Mouse (Mus musculus) embryonic facial prominence, embryonic 14.5 days (tissue): ENCODE data around the gene Pigr. TPM values are rescaled to one million over a fixed set of nuclear protein-coding genes. Genes with fewer than 3 reads are reported as not detected.

Source experiments
- ATAC-seq: fragments of 200-750 bp; cut with Nextera tagmentation; 2 replicates; pipeline ENCODE4 v1.8.0; 2017; ENCODE audit warnings: low read depth, moderate number of reproducible peaks, moderate TSS enrichment
- DNase-seq: peaks from one replicate; pipeline ENCODE4 v3.0.0-alpha.2; 2015; ENCODE audit warnings: low spot score
- H3K27ac ChIP-seq: fragments of 300-500 bp; sonication (generic); replicated peaks from 2 replicates; pipeline ENCODE4 v1.5.1; 2014; ENCODE audit warnings: low read depth, mild to moderate bottlenecking, low read length, moderate library complexity
- H3K27me3 ChIP-seq: fragments of 300-500 bp; sonication (generic); replicated peaks from 2 replicates; pipeline ENCODE4 v1.6.1; 2014; ENCODE audit warnings: low read length; ENCODE audit not compliant: control insufficient read depth, insufficient read depth
- H3K36me3 ChIP-seq: fragments of 300-500 bp; sonication (generic); 2 replicates; pipeline ENCODE4 v1.6.1; 2014; ENCODE audit warnings: low read length, mixed read lengths; ENCODE audit not compliant: control insufficient read depth, insufficient read depth
- H3K4me1 ChIP-seq: fragments of 300-500 bp; sonication (generic); 2 replicates; pipeline ENCODE4 v1.6.1; 2014; ENCODE audit warnings: antibody characterized with exemption, low read length; ENCODE audit not compliant: control insufficient read depth, insufficient read depth
- H3K4me2 ChIP-seq: fragments of 300-500 bp; sonication (generic); 2 replicates; pipeline ENCODE4 v1.6.1; 2014; ENCODE audit warnings: low read depth, mild to moderate bottlenecking, low read length, moderate library complexity, mixed read lengths
- H3K4me3 ChIP-seq: fragments of 300-500 bp; sonication (generic); 2 replicates; pipeline ENCODE4 v1.5.1; 2014; ENCODE audit warnings: low read depth, mild to moderate bottlenecking, low read length
- H3K9ac ChIP-seq: fragments of 300-500 bp; sonication (generic); 2 replicates; pipeline ENCODE4 v1.6.1; 2014; ENCODE audit warnings: low read depth, mild to moderate bottlenecking, low read length, moderate library complexity, mixed read lengths
- H3K9me3 ChIP-seq: fragments of 300-500 bp; sonication (generic); 2 replicates; pipeline ENCODE4 v1.6.1; 2016; ENCODE audit warnings: low read length; ENCODE audit not compliant: control insufficient read depth
- WGBS: fragments of 180-500 bp; shearing (Covaris S2); extraction: QIAGEN DNeasy Blood & Tissue Kit; methylation state at CpG from one replicate; pipeline ENCODE4 v1.1.7; 2014; 5-methylcytosine and 5-hydroxymethylcytosine counted together
- polyA plus RNA-seq: library from polyadenylated mRNA; unstranded; fragments of >200 nt; fragmentation: Nextera tagmentation; extraction: Ambion mirVana; gene quantifications from 2 replicates; pipeline ENCODE4 v1.2.1, GENCODE M21; 2014

Pigr gene
- polyA plus RNA-seq, 1 experiment from 2014 or later: not detected

DNA sequence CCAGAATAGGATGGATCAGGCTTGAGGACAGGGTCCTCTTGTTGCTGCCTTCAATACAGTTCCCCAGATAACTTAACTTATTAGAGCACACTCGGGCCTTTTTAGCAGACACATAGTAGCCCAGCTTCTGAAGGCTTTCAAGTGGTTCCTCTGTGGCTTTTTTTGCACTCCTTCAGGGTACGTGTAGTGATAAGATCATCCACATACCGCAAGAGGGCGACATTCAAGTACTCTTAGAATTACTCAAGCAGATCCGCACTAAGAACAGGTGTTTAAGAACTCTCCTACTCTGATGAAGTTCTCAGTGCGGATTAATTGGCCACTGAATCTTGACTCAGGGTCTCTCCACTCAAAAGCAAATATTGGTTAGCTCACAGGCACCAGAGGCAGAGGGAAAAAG is 11.8 kb downstream of the Pigr start:
- Histone ChIP-seq H3K36me3 (no peaks in the 10 kb centered on the region), H3K27ac (no peak overlapping the region), H3K4me1 (no peaks in the 10 kb centered on the region), H3K4me2 (no peak overlapping the region), H3K27me3 (no peaks in the 10 kb centered on the region), H3K9me3 (no peaks in the 10 kb centered on the region), H3K9ac (no peak overlapping the region), H3K4me3 (no peak overlapping the region)
- ATAC-seq (no peak), DNase-seq (peak; percentile 17)
- WGBS: 46% methylated on average over 6 of the region's 6 CpGs

DNA sequence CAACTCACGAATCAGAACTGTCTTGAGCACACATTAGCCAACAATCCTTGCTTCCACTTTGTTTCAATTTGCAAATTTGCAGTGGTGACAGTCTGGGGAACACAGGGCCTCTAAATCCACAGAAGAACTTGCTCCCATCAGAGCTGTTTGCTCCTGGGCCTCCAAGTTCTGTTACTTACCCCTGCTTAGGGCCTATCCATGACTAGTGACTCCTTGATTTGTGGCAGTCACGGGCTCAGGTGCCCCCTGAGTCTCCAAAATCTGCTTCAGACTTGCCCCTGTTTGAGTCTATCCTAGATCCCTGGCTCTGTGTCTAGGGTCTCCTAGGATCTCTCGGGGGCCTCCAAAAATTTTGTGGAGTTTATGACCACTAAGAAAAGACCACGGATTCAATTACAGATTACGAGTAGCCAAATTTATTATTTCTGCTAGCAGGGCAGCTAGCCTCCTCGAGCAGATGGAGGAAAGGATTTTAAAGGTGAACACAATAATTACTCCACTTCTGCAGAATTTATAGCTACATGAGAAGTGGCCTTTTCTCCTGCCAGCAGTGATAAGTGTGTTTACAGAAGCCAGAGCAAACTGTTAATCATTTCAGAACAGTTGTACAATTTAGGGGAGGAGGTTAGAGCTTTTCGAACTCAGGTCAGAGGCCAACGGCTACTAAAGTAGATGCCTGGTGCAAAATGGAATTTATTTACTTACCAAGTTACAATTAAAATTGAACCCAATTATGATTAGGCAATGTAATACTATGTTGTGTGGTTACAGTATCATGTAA is 14.3 kb downstream of the Pigr start:
- 70% methylated on average over 8 of the region's 8 CpGs for WGBS
- H3K9me3 ChIP-seq: no peaks in the 10 kb centered on the region

DNA sequence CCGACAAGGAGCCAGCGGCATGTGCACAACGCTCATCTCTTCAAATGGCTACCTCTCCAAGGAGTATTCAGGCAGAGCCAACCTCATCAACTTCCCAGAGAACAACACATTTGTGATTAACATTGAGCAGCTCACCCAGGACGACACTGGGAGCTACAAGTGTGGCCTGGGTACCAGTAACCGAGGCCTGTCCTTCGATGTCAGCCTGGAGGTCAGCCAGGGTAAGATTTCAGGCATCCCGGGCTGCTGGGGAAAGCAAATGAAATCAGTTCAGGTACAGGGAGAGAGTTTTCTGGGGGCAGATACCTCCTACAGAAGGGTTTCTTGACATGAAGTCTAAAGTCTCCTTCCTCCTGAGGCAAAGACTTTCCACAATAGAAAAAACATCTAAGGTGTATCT is 15.1 kb downstream of the Pigr start:
- no peak overlapping the region for H3K9ac ChIP-seq
- H3K9me3 ChIP-seq: no peaks in the 10 kb centered on the region
- no peaks in the 10 kb centered on the region for H3K27me3 ChIP-seq
- ATAC-seq: no peak
- no peak overlapping the region for H3K4me3 ChIP-seq
- no peaks in the 10 kb centered on the region for H3K4me1 ChIP-seq
- H3K4me2 ChIP-seq: no peak overlapping the region
- no peak overlapping the region for H3K27ac ChIP-seq
- no peaks in the 10 kb centered on the region for H3K36me3 ChIP-seq
- 85% methylated on average over 7 of the region's 7 CpGs for WGBS
- no peak for DNase-seq

More for the DNA sequence above, 14.3 kb downstream of the Pigr start:
- H3K4me1 ChIP-seq: no peaks in the 10 kb centered on the region
- H3K4me3 ChIP-seq: no peak overlapping the region
- H3K9ac ChIP-seq: no peak overlapping the region
- no peak overlapping the region for H3K27ac ChIP-seq
- no peaks in the 10 kb centered on the region for H3K36me3 ChIP-seq
- H3K4me2 ChIP-seq: no peak overlapping the region
- no peaks in the 10 kb centered on the region for H3K27me3 ChIP-seq
- DNase-seq: no peak
- ATAC-seq: no peak

DNA sequence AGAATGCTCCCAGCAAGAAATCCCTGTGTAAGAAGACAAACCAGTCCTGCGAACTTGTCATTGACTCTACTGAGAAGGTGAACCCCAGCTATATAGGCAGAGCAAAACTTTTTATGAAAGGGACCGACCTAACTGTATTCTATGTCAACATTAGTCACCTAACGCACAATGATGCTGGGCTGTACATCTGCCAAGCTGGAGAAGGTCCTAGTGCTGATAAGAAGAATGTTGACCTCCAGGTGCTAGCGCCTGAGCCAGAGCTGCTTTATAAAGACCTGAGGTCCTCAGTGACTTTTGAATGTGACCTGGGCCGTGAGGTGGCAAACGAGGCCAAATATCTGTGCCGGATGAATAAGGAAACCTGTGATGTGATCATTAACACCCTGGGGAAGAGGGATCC is 18.0 kb downstream of the Pigr start:
- no peak overlapping the region for H3K9ac ChIP-seq
- H3K27ac ChIP-seq: no peak overlapping the region
- no peaks in the 10 kb centered on the region for H3K27me3 ChIP-seq
- H3K4me1 ChIP-seq: no peaks in the 10 kb centered on the region
- WGBS: 91% methylated on average over 7 of the region's 7 CpGs
- H3K9me3 ChIP-seq: no peaks in the 10 kb centered on the region
- ATAC-seq (no peak), DNase-seq (no peak)
- no peak overlapping the region for H3K4me2 ChIP-seq
- H3K36me3 ChIP-seq: no peaks in the 10 kb centered on the region
- no peak overlapping the region for H3K4me3 ChIP-seq

DNA sequence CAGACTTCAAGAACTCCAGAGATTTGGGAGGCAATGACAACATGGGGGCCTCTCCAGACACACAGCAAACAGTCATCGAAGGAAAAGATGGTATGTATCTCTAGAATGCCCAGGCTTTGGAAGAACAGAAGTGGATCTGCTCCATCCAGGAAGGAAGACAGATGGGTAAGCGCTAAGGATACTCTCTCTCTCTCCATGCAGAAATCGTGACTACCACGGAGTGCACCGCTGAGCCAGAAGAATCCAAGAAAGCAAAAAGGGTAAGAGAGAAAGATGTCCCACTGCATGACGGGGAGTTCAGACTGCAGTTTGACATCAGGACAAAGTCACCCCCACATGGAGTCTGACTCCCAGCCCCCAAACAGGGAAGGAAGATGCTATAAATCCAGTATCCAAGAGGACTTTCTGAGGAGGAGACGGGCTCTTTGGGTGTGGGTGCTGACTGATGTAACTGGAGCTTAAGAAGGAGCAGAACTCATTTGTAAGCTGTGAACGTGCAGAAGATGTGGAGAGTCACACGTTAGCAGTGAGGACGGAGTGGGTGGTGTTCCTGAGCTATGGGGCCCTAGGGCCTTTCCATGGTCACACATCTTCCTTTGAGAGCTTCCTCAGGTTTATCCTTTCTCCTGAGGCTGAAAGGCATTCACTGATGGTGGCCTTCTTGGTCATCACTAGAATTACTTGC is 23.2 kb downstream of the Pigr start:
- WGBS: 92% methylated on average over 10 of the region's 10 CpGs
- DNase-seq: no peak

DNA sequence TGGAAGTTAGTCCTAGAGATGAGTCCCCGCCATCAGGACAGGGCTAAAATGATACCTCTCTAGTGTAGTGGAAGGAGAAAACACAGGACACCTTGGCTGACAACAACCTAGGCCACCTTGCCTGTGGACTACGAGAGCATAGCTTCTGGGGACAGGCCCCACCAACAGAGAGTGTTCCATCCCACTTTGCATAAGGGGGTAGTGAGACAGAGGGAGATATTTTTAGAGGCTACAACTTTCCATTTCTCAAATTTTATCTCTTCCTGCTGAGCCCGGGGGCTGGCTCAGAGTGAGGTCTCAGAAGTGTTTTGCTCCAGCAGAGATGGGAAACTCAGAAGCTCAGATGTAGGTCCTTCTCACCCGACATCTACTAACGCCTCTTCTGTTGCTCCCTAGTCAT is 23.9 kb downstream of the Pigr start:
- no peak overlapping the region for H3K4me2 ChIP-seq
- H3K4me1 ChIP-seq: no peaks in the 10 kb centered on the region
- H3K36me3 ChIP-seq: no peaks in the 10 kb centered on the region
- no peak for DNase-seq
- no peaks in the 10 kb centered on the region for H3K9me3 ChIP-seq
- ATAC-seq: no peak
- WGBS: 87% methylated on average over 5 of the region's 5 CpGs
- H3K9ac ChIP-seq: no peak overlapping the region
- H3K4me3 ChIP-seq: no peak overlapping the region
- no peak overlapping the region for H3K27ac ChIP-seq
- no peaks in the 10 kb centered on the region for H3K27me3 ChIP-seq

More for the DNA sequence above, 23.2 kb downstream of the Pigr start:
- Histone ChIP-seq H3K4me2 (no peak overlapping the region), H3K36me3 (no peaks in the 10 kb centered on the region), H3K4me3 (no peak overlapping the region), H3K27me3 (no peaks in the 10 kb centered on the region), H3K27ac (no peak overlapping the region), H3K9me3 (no peaks in the 10 kb centered on the region), H3K9ac (no peak overlapping the region), H3K4me1 (no peaks in the 10 kb centered on the region)
- ATAC-seq: no peak

DNA sequence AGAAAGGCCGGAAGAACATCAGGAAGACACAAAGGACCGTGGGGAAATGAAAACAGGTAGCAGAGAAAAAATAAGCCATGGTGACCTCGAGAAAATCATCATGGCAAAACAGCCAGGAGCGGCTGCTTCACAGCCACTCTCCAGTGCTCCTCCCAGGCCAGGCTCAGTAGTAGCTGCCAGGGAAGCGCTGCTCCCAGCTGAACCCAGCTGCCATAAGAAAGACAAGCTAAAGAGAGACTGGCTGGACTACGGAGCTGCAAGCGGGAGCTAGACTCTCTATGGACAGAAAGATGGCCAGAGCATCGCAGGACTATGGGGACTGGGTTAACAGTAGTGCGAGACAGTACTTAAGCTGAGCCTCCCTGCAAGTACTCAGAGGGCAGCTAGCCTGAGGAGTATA is 28.3 kb downstream of the Pigr start:
- Histone ChIP-seq H3K36me3 (no peaks in the 10 kb centered on the region), H3K27ac (no peak overlapping the region), H3K27me3 (no peaks in the 10 kb centered on the region), H3K4me2 (no peak overlapping the region), H3K9ac (no peak overlapping the region), H3K4me3 (no peak overlapping the region), H3K4me1 (no peaks in the 10 kb centered on the region), H3K9me3 (no peaks in the 10 kb centered on the region)
- ATAC-seq (no peak), DNase-seq (no peak)
- 72% methylated on average over 9 of the region's 9 CpGs for WGBS

DNA sequence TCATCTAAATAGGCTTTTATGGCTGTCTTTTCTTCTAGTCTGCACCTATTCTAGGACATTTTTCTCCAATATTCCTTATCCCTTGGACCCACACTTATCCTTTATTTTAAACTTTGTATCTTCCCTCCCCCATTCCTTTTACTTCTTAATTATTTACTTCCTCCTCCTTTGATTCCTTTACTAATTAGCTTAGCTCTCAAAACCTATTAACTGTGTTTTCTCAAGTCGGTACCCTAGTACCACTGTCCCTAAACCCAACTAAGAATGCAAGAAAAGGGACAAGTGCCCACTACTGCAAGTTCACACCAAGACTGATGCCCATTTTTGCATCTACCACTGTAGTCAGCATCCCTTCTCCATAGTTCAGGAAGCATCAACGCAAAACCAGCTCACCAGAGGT is 29.2 kb downstream of the Pigr start:
- ATAC-seq (no peak), DNase-seq (no peak)
- Histone ChIP-seq H3K4me2 (no peak overlapping the region), H3K9ac (no peak overlapping the region), H3K27me3 (no peaks in the 10 kb centered on the region), H3K9me3 (no peaks in the 10 kb centered on the region), H3K36me3 (no peaks in the 10 kb centered on the region), H3K27ac (no peak overlapping the region), H3K4me1 (no peaks in the 10 kb centered on the region), H3K4me3 (no peak overlapping the region)
- 80% methylated on average over 2 of the region's 2 CpGs for WGBS

DNA sequence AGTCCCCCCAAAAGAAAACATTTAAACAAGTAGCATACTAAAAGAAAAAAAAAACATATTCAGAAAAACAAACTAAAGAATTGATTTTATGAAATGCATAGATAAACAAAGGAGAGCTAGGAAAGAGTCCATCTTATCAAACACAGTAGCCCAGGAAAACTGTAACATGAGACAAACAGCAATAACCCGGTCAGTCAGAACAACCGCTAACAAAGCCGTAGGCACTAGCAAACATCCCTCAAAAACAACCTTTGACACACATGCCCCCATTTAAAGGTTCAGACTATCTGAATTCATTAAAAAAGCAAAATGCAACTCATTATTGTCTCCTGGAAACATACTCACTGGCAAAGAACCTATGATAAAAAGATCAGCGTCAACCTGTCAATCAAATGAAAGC is 31.0 kb downstream of the Pigr start:
- H3K27ac ChIP-seq: no peak overlapping the region
- 68% methylated on average over 4 of the region's 4 CpGs for WGBS
- no peak for ATAC-seq

More for the DNA sequence above, 31.0 kb downstream of the Pigr start:
- Histone ChIP-seq H3K9ac (no peak overlapping the region), H3K9me3 (no peaks in the 10 kb centered on the region), H3K27me3 (no peaks in the 10 kb centered on the region), H3K4me3 (no peak overlapping the region), H3K4me1 (no peaks in the 10 kb centered on the region), H3K4me2 (no peak overlapping the region), H3K36me3 (no peaks in the 10 kb centered on the region)
- DNase-seq: no peak
